Mouse (Mus musculus): ENCODE measurements around the gene Hsfy2. TPM values are rescaled to one million over a fixed set of nuclear protein-coding genes. Genes with fewer than 3 reads are reported as not detected.

Hsfy2 gene
- polyA plus RNA-seq (2015; fragmentation: Nextera tagmentation; extraction: Ambion mirVana): not detected in 2 replicates

- DNase-seq (ENCODE audit: low spot score) (no peak), ATAC-seq (replicated peaks; ENCODE audit: low FRiP score, low read depth) (no peak)
- WGBS: 80% methylated on average over 2 of the region's 2 CpGs
Observed at GRCm38 (mm10) chr1:56637335-56637734, at the start of gene Hsfy2. Gene Hsfy2, minus strand, starts transcription at chr1:56637435.

GRCm38 (mm10) chr1:56685053-56685557 lies 47.9 kb upstream of the Hsfy2 start:
- ATAC-seq (replicated peaks; ENCODE audit: low FRiP score, low read depth) (no peak), DNase-seq (ENCODE audit: low spot score) (no peak)
- no peak overlapping the region for H3K27ac ChIP-seq
- H3K9me3 ChIP-seq (replicated peaks; ENCODE audit: low read length): no peaks in the 10 kb centered on the region
- H3K27me3 ChIP-seq (ENCODE audit: insufficient read depth, low read length): no peaks in the 10 kb centered on the region
- 87% methylated on average over 1 of the region's 1 CpGs for WGBS
- H3K36me3 ChIP-seq (ENCODE audit: insufficient read depth, low read length): no peaks in the 10 kb centered on the region
- H3K4me1 ChIP-seq (replicated peaks; ENCODE audit: insufficient read depth, low read length): no peaks in the 10 kb centered on the region
- TF ChIP-seq CTCF (IDR thresholded peaks at IDR 0.05; ENCODE audit: low read depth): no peak
- H3K4me3 ChIP-seq (replicated peaks; ENCODE audit: low read depth, low read length): no peak overlapping the region
- H3K4me2 ChIP-seq (ENCODE audit: low read length): no peak overlapping the region
- H3K9ac ChIP-seq (ENCODE audit: low read depth, low read length): no peak overlapping the region

More at GRCm38 (mm10) chr1:56637335-56637734, at the start of gene Hsfy2:
- Histone ChIP-seq H3K9ac (ENCODE audit: low read depth, low read length) (no peak within 1 kb of the TSS), H3K4me2 (ENCODE audit: low read length) (no peak within 1 kb of the TSS), H3K27me3 (ENCODE audit: insufficient read depth, low read length) (no peaks in the 10 kb centered on the region), H3K4me1 (replicated peaks; ENCODE audit: insufficient read depth, low read length) (no peaks in the 10 kb centered on the region), H3K9me3 (replicated peaks; ENCODE audit: low read length) (no peaks in the 10 kb centered on the region), H3K27ac (no peak within 1 kb of the TSS), H3K4me3 (replicated peaks; ENCODE audit: low read depth, low read length) (no peak within 1 kb of the TSS), H3K36me3 (ENCODE audit: insufficient read depth, low read length) (no peaks in the 10 kb centered on the region)
- TF ChIP-seq CTCF (IDR thresholded peaks at IDR 0.05; ENCODE audit: low read depth): no peak

- Histone ChIP-seq H3K4me2 (ENCODE audit: low read length) (no peak overlapping the region), H3K4me1 (replicated peaks; ENCODE audit: insufficient read depth, low read length) (no peaks in the 10 kb centered on the region), H3K27me3 (ENCODE audit: insufficient read depth, low read length) (no peaks in the 10 kb centered on the region), H3K9me3 (replicated peaks; ENCODE audit: low read length) (no peaks in the 10 kb centered on the region), H3K4me3 (replicated peaks; ENCODE audit: low read depth, low read length) (no peak overlapping the region), H3K36me3 (ENCODE audit: insufficient read depth, low read length) (no peaks in the 10 kb centered on the region), H3K9ac (ENCODE audit: low read depth, low read length) (no peak overlapping the region), H3K27ac (no peak overlapping the region)
- ATAC-seq (replicated peaks; ENCODE audit: low FRiP score, low read depth) (no peak), DNase-seq (ENCODE audit: low spot score) (no peak)
- TF ChIP-seq CTCF (IDR thresholded peaks at IDR 0.05; ENCODE audit: low read depth): no peak
Observed at GRCm38 (mm10) chr1:56684512-56684911, 47.3 kb upstream of the Hsfy2 start.

- Histone ChIP-seq H3K27me3 (ENCODE audit: insufficient read depth, low read length) (no peaks in the 10 kb centered on the region), H3K36me3 (ENCODE audit: insufficient read depth, low read length) (no peaks in the 10 kb centered on the region), H3K9ac (ENCODE audit: low read depth, low read length) (no peak overlapping the region), H3K4me3 (replicated peaks; ENCODE audit: low read depth, low read length) (no peak overlapping the region), H3K4me1 (replicated peaks; ENCODE audit: insufficient read depth, low read length) (no peaks in the 10 kb centered on the region), H3K9me3 (replicated peaks; ENCODE audit: low read length) (no peaks in the 10 kb centered on the region), H3K27ac (no peak overlapping the region), H3K4me2 (ENCODE audit: low read length) (no peak overlapping the region)
- ATAC-seq (replicated peaks; ENCODE audit: low FRiP score, low read depth) (no peak), DNase-seq (ENCODE audit: low spot score) (no peak)
- TF ChIP-seq CTCF (IDR thresholded peaks at IDR 0.05; ENCODE audit: low read depth): no peak
- WGBS: 88% methylated on average over 2 of the region's 2 CpGs
Observed at GRCm38 (mm10) chr1:56681258-56681657, 44.0 kb upstream of the Hsfy2 start.

GRCm38 (mm10) chr1:56675253-56675652 lies 38.0 kb upstream of the Hsfy2 start:
- H3K4me3 ChIP-seq (replicated peaks; ENCODE audit: low read depth, low read length): no peak overlapping the region
- WGBS: 38% methylated on average over 2 of the region's 2 CpGs
- H3K9ac ChIP-seq (ENCODE audit: low read depth, low read length): no peak overlapping the region
- no peak for DNase-seq (ENCODE audit: low spot score)
- no peak for ATAC-seq (replicated peaks; ENCODE audit: low FRiP score, low read depth)
- no peaks in the 10 kb centered on the region for H3K4me1 ChIP-seq (replicated peaks; ENCODE audit: insufficient read depth, low read length)
- no peak for TF ChIP-seq CTCF (IDR thresholded peaks at IDR 0.05; ENCODE audit: low read depth)
- H3K27me3 ChIP-seq (ENCODE audit: insufficient read depth, low read length): no peaks in the 10 kb centered on the region
- H3K4me2 ChIP-seq (ENCODE audit: low read length): no peak overlapping the region
- H3K27ac ChIP-seq: no peak overlapping the region
- H3K9me3 ChIP-seq (replicated peaks; ENCODE audit: low read length): no peaks in the 10 kb centered on the region
- H3K36me3 ChIP-seq (ENCODE audit: insufficient read depth, low read length): no peaks in the 10 kb centered on the region

GRCm38 (mm10) chr1:56674601-56675000 lies 37.4 kb upstream of the Hsfy2 start:
- WGBS: 84% methylated on average over 3 of the region's 3 CpGs
- Histone ChIP-seq H3K9me3 (replicated peaks; ENCODE audit: low read length) (no peaks in the 10 kb centered on the region), H3K9ac (ENCODE audit: low read depth, low read length) (no peak overlapping the region), H3K4me3 (replicated peaks; ENCODE audit: low read depth, low read length) (no peak overlapping the region), H3K36me3 (ENCODE audit: insufficient read depth, low read length) (no peaks in the 10 kb centered on the region), H3K4me1 (replicated peaks; ENCODE audit: insufficient read depth, low read length) (no peaks in the 10 kb centered on the region), H3K27ac (no peak overlapping the region), H3K27me3 (ENCODE audit: insufficient read depth, low read length) (no peaks in the 10 kb centered on the region), H3K4me2 (ENCODE audit: low read length) (no peak overlapping the region)
- no peak for ATAC-seq (replicated peaks; ENCODE audit: low FRiP score, low read depth)
- TF ChIP-seq CTCF (IDR thresholded peaks at IDR 0.05; ENCODE audit: low read depth): no peak
- no peak for DNase-seq (ENCODE audit: low spot score)

Data from kidney, postnatal 0 days (tissue).